8 mouse cellular contexts compared by ENCODE assay signal in the genomic region with DNA sequence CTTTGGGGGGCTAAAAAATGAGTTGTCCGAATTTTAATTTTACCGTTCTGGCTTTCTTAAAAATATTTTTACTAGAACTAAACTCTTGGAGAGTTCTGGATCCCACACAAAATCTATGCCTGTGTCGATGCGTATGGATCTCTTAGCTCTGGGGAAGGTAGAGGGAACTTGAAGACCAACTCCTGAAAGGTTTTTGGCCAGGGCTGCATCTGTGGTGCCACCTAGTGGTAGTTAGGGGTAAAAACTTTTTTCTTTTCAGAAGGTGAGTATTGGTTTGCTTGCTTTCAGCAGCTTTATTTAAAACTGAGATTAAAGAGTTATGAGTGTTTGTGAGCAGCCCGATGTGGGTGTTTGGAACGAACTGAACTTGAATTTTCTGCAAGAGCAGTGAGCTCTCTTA. TPM values are rescaled to one million over a fixed set of nuclear protein-coding genes. Genes with fewer than 3 reads are reported as not detected.
DNase-seq lines count a peak whose midpoint lies in the region; ATAC-seq and TF ChIP-seq lines count a peak whose summit lies in the region.
"Had no signal": no experiment of that assay in that cellular context is flagged by ENCODE, and none has a peak within 500 bp of the region (broad histone marks: within the 10 kb centered on the region; RNA-seq: fewer than 3 reads in every experiment).

No protein-coding gene starts in this region.

- H3K27me3 ChIP-seq in kidney, postnatal 0 days (ENCODE audit: insufficient read depth, low read length): no peaks in the 10 kb centered on the region
- no peaks in the 10 kb centered on the region for H3K27me3 ChIP-seq in MEL (ENCODE audit: control insufficient read depth in 1 of 2, insufficient read depth in 2 of 2, low read length in 2 of 2)
- H3K27me3 ChIP-seq: midbrain, embryonic 12.5 days had no signal

- H3K4me3 ChIP-seq in kidney, postnatal 0 days (replicated peaks; ENCODE audit: low read depth, low read length): no peak overlapping the region
- no peak overlapping the region for H3K4me3 ChIP-seq in MEL (ENCODE audit: control insufficient read depth in 1 of 2, insufficient read depth in 1 of 2, low read depth in 2 of 2, low read length in 2 of 2)
- H3K4me3 ChIP-seq: midbrain, embryonic 12.5 days had no signal

- no peaks in the 10 kb centered on the region for H3K79me2 ChIP-seq in MEL (ENCODE audit: control insufficient read depth, insufficient read depth, low read length, poor library complexity)

- no peak overlapping the region for H3K9ac ChIP-seq in kidney, postnatal 0 days (ENCODE audit: low read depth, low read length)
- no peak overlapping the region for H3K9ac ChIP-seq in MEL (ENCODE audit: control insufficient read depth, low read depth, low read length, poor library complexity, severe bottlenecking)
- H3K9ac ChIP-seq: midbrain, embryonic 12.5 days had no signal

- H3K4me1 ChIP-seq in kidney, postnatal 0 days (replicated peaks; ENCODE audit: insufficient read depth, low read length): no peaks in the 10 kb centered on the region
- no peaks in the 10 kb centered on the region for H3K4me1 ChIP-seq in MEL (ENCODE audit: control insufficient read depth in 1 of 2, insufficient read depth in 2 of 2, low read length in 2 of 2)
- H3K4me1 ChIP-seq: midbrain, embryonic 12.5 days had no signal

- no peak overlapping the region for H3K4me2 ChIP-seq in kidney, postnatal 0 days (ENCODE audit: low read length)
- H3K4me2 ChIP-seq: midbrain, embryonic 12.5 days had no signal

- no peak; the same call in 1 of the 2 replicates for TF ChIP-seq RAD21 in MEL (IDR thresholded peaks at IDR 0.05; ENCODE audit: low read depth, low read length)

- H3K9me3 ChIP-seq in kidney, postnatal 0 days (replicated peaks; ENCODE audit: low read length): no peaks in the 10 kb centered on the region
- no peaks in the 10 kb centered on the region for H3K9me3 ChIP-seq in MEL (replicated peaks; ENCODE audit: insufficient read depth, low read length)
- H3K9me3 ChIP-seq: midbrain, embryonic 12.5 days had no signal

- no peaks in the 10 kb centered on the region for H3K36me3 ChIP-seq in kidney, postnatal 0 days (ENCODE audit: insufficient read depth, low read length)
- no peaks in the 10 kb centered on the region for H3K36me3 ChIP-seq in MEL (ENCODE audit: control insufficient read depth in 1 of 2, insufficient read depth in 2 of 2, low read length in 2 of 2)
- H3K36me3 ChIP-seq: midbrain, embryonic 12.5 days had no signal

- DNase-seq in kidney, postnatal 0 days (ENCODE audit: low spot score): peak; percentile 80
- no peak for DNase-seq in kidney, adult 11 months
- DNase-seq in B cell, adult 2 months: peak; percentile 37 to 47
- peak; percentile 33 for DNase-seq in MEL (ENCODE audit: low read depth, low spot score)
- peak; percentile 75 for DNase-seq in embryo, embryonic 10 days (ENCODE audit: low spot score)
- peak; percentile 35 for DNase-seq in lung, postnatal 14 days
- DNase-seq in urinary bladder, adult 2 months (ENCODE audit: low spot score): no peak

- TF ChIP-seq CTCF in kidney, postnatal 0 days (IDR thresholded peaks at IDR 0.05; ENCODE audit: low read depth): peak; percentile 92
- TF ChIP-seq CTCF in MEL (IDR thresholded peaks at IDR 0.05 in 2 of 3, conservative IDR thresholded peaks at IDR 0.05 in 1 of 3; ENCODE audit: control insufficient read depth in 1 of 3, insufficient read depth in 1 of 3, low read depth in 2 of 3, low read length in 3 of 3, poor library complexity in 1 of 3, severe bottlenecking in 1 of 3): peak; percentile 12 to 32 (median 12); a peak in 2 of 6 replicates

- TF ChIP-seq EP300 in MEL (IDR thresholded peaks at IDR 0.05; ENCODE audit: low read depth in 1 of 2, low read length in 2 of 2): no peak

- no peak for ATAC-seq in kidney, postnatal 0 days (replicated peaks; ENCODE audit: low FRiP score, low read depth)

- H3K27ac ChIP-seq in kidney, postnatal 0 days: no peak overlapping the region
- no peak overlapping the region for H3K27ac ChIP-seq in MEL (ENCODE audit: control insufficient read depth, low read depth, low read length)
- H3K27ac ChIP-seq: midbrain, embryonic 12.5 days had no signal

- WGBS in kidney, postnatal 0 days: 13% methylated on average over 6 of the region's 6 CpGs

- no peak for TF ChIP-seq POLR2A in MEL (IDR thresholded peaks at IDR 0.05; ENCODE audit: control insufficient read depth in 1 of 2, insufficient read depth in 1 of 2, low read depth in 1 of 2, low read length in 2 of 2, poor library complexity in 1 of 2)

TF ChIP-seq in MEL, 35 proteins besides CTCF, POLR2A, EP300 and RAD21:
- no peak for TF ChIP-seq ZKSCAN1 (IDR thresholded peaks at IDR 0.05; ENCODE audit: low read depth, low read length)
- 0 out of 2 replicates have a peak, but pooled peaks have one; percentile 8 for TF ChIP-seq SMC3 (IDR thresholded peaks at IDR 0.05; ENCODE audit: low read depth, low read length)

RNA-seq across cellular contexts. Expression of a gene that starts 21.8 kb away (rescaled TPM):
- polyA plus RNA-seq in kidney, postnatal 0 days (2015; fragmentation: Nextera tagmentation; extraction: Ambion mirVana): 23.9 and 24.5 TPM in 2 replicates
- total RNA-seq in MEL (2012; rRNA removed): not detected in 2 replicates
- polyA plus RNA-seq in MEL (2012; ENCODE audit: insufficient read depth in 1 of 2, insufficient read length in 2 of 2, low read depth in 1 of 2, low replicate concordance in 2 of 2, missing spikeins in 1 of 2): not detected
- 33.0 and 38.2 TPM in 2 replicates for polyA plus RNA-seq in urinary bladder, adult 2 months (2012; rRNA removed)

Comparison
In these comparisons a context has a peak if more than half of its experiments do, and no peak if none do; other contexts are left out.
1. DNase-seq: peak in kidney, postnatal 0 days (single experiment), B cell, adult 2 months (2 of 2), MEL (single experiment), embryo, embryonic 10 days (single experiment) and lung, postnatal 14 days (single experiment); none in kidney, adult 11 months (single experiment) and urinary bladder, adult 2 months (single experiment).
2. RNA of a gene that starts 21.8 kb away (polyA plus RNA-seq): 33.0 to 38.2 TPM in urinary bladder, adult 2 months and 23.9 to 24.5 TPM in kidney, postnatal 0 days; not detected in MEL; every median in the first group is over 10 times any median in the second.